Mouse (Mus musculus) liver, adult 2 months (tissue): ENCODE results near the gene Tead1.

Experiments
- CTCF ChIP-seq: fragments of 200-500 bp; IDR thresholded peaks from 2 replicates; pipeline ENCODE4 v1.5.1; 2011; ENCODE audit warnings: low read depth, low read length, control low read depth
- POLR2A ChIP-seq: fragments of 200-500 bp; IDR thresholded peaks from 2 replicates; pipeline ENCODE4 v1.6.1; 2011; ENCODE audit warnings: low read length, control low read depth; ENCODE audit not compliant: insufficient read depth; ENCODE audit errors: extremely low read depth

GRCm38 (mm10) chr7:112797526-112798321, 118.6 kb downstream of the Tead1 start:
- TF ChIP-seq CTCF (no peak), POLR2A (no peak)
